ENCODE assay signal across 13 mouse cellular contexts in the genomic region with DNA sequence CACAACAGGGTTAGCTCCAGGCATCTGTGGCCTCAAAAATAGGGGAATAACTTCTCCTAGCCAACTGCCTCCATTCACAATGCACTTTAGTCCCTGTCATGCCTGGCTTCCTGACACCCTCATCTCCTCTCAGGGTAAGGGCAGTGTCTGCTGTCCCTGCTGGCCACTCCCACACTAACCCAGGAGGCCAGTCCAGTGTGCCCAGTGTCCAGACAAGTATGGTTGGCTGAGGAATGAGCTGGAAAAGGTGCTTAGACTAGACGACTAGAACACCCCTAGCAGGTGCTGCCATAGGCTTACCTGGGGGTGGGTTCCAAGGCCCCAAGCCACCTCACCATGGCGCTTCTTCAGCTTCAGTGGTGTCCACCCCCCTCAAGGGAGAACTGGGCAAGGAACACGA.
DNase-seq lines count a peak whose midpoint lies in the region; ATAC-seq and TF ChIP-seq lines count a peak whose summit lies in the region.
"Had no signal": no experiment of that assay in that cellular context is flagged by ENCODE, and none has a peak within 500 bp of the region (broad histone marks: within the 10 kb centered on the region; RNA-seq: fewer than 3 reads in every experiment).

No protein-coding gene starts in this region.

- intact Hi-C loops in left cerebral cortex, adult 2 months (cut with DNase I): loop anchor here (5.0 kb wide), 2 partner anchors 56 to 86 kb away; partner anchors contain the start of gene Susd6

- no peaks in the 10 kb centered on the region for H3K27me3 ChIP-seq in hindbrain, postnatal 0 days (ENCODE audit: insufficient read depth, low read length)
- H3K27me3 ChIP-seq: limb, embryonic 12.5 days; liver, embryonic 15.5 days; midbrain, embryonic 13.5 days had no signal

- no peak for TF ChIP-seq CTCF in left cerebral cortex, adult 2 months (IDR thresholded peaks at IDR 0.05)
- TF ChIP-seq CTCF in hindbrain, postnatal 0 days (IDR thresholded peaks at IDR 0.05; ENCODE audit: low read depth): no peak

- 71% methylated on average over 3 of the region's 3 CpGs for WGBS in hindbrain, postnatal 0 days

- H3K4me3 ChIP-seq in left cerebral cortex, adult 2 months: no peak overlapping the region
- no peak overlapping the region for H3K4me3 ChIP-seq in hindbrain, postnatal 0 days (ENCODE audit: low read length)
- H3K4me3 ChIP-seq: limb, embryonic 12.5 days; liver, embryonic 15.5 days; midbrain, embryonic 13.5 days had no signal

- peaks cover 17% of the 10 kb centered on the region; the same call in 1 of the 2 replicates for H3K36me3 ChIP-seq in hindbrain, postnatal 0 days (ENCODE audit: insufficient read depth, low read length)

- no peak overlapping the region for H3K4me2 ChIP-seq in hindbrain, postnatal 0 days (ENCODE audit: low read depth, low read length)
- H3K4me2 ChIP-seq: limb, embryonic 12.5 days; liver, embryonic 15.5 days; midbrain, embryonic 13.5 days had no signal

- H3K9ac ChIP-seq in hindbrain, postnatal 0 days (replicated peaks; ENCODE audit: low read length): no peak overlapping the region
- H3K9ac ChIP-seq: limb, embryonic 12.5 days; liver, embryonic 15.5 days; midbrain, embryonic 13.5 days had no signal

- DNase-seq in heart, adult 11 months: peak; percentile 94
- no peak for DNase-seq in heart, adult 8-10 months (ENCODE audit: low spot score)
- no peak for DNase-seq in left cerebral cortex, adult 2 months (ENCODE audit: extremely low spot score in 1 of 2, low spot score in 2 of 2)
- DNase-seq in left cerebral cortex, adult 11 months (ENCODE audit: low spot score): no peak
- DNase-seq in kidney, adult 8-10 months: peak; percentile 37 to 40
- DNase-seq in kidney, postnatal 36 days: peak; percentile 55 to 58
- no peak for DNase-seq in hindbrain, postnatal 0 days (ENCODE audit: low spot score)
- DNase-seq in urinary bladder, postnatal 10 days (ENCODE audit: low spot score): no peak
- DNase-seq: layer of hippocampus, postnatal 36 days; lung, postnatal 36 days had no signal

- H3K27ac ChIP-seq in left cerebral cortex, adult 2 months: 0 out of 2 replicates have a peak overlapping the region, but pooled peaks have one; percentile 15
- H3K27ac ChIP-seq in hindbrain, postnatal 0 days: no peak overlapping the region
- H3K27ac ChIP-seq: limb, embryonic 12.5 days; liver, embryonic 15.5 days; midbrain, embryonic 13.5 days had no signal

- ATAC-seq in hindbrain, postnatal 0 days: no peak
- ATAC-seq: midbrain, embryonic 13.5 days had no signal

- no peaks in the 10 kb centered on the region for H3K4me1 ChIP-seq in hindbrain, postnatal 0 days (ENCODE audit: insufficient read depth, low read length)
- H3K4me1 ChIP-seq: limb, embryonic 12.5 days; liver, embryonic 15.5 days had no signal

- H3K9me3 ChIP-seq in hindbrain, postnatal 0 days (ENCODE audit: low read length): no peaks in the 10 kb centered on the region
- H3K9me3 ChIP-seq: limb, embryonic 12.5 days; liver, embryonic 15.5 days; midbrain, embryonic 13.5 days had no signal

Comparison
In these comparisons a context has a peak if more than half of its experiments do, and no peak if none do; other contexts are left out.
1. DNase-seq: peak in heart, adult 11 months (single experiment), kidney, adult 8-10 months (2 of 2) and kidney, postnatal 36 days (2 of 2); none in heart, adult 8-10 months (single experiment), left cerebral cortex, adult 2 months (0 of 2), left cerebral cortex, adult 11 months (single experiment), hindbrain, postnatal 0 days (single experiment) and urinary bladder, postnatal 10 days (single experiment).